Mouse (Mus musculus): ENCODE results near the gene Gm9945. TPM values are rescaled to one million over a fixed set of nuclear protein-coding genes. Genes with fewer than 3 reads are reported as not detected.
A peak's percentile ranks its signal among the peaks of the same experiment; 100 is the strongest.

The Gm9945 gene
- total RNA-seq, 2 experiments from 2014 or later = 2.4 to 2.5 TPM

GRCm38 (mm10) chr11:53521821-53522131 is 41.8 kb downstream of the Gm9945 start:
- no peak for DNase-seq (ENCODE audit: low spot score in 2 of 2)

- DNase-seq (ENCODE audit: low spot score in 2 of 2) = no peak
Observed at GRCm38 (mm10) chr11:53522362-53522761, 42.4 kb downstream of the Gm9945 start.

- no peak for DNase-seq (ENCODE audit: low spot score in 2 of 2)
Observed at GRCm38 (mm10) chr11:53522930-53523329, 43.0 kb downstream of the Gm9945 start.

- no peak for DNase-seq (ENCODE audit: low spot score in 2 of 2)
Observed at GRCm38 (mm10) chr11:53523545-53524405, 43.8 kb downstream of the Gm9945 start.

GRCm38 (mm10) chr11:53524905-53525304 is 44.9 kb downstream of the Gm9945 start:
- DNase-seq (ENCODE audit: low spot score in 2 of 2) = no peak

- no peak for DNase-seq (ENCODE audit: low spot score in 2 of 2)
Observed at GRCm38 (mm10) chr11:53525461-53525860, 45.5 kb downstream of the Gm9945 start.

- no peak for DNase-seq (ENCODE audit: low spot score in 2 of 2)
Observed at GRCm38 (mm10) chr11:53528397-53529252, 48.7 kb downstream of the Gm9945 start.

- peak in 1 of 2 experiments; percentile 56 for DNase-seq (ENCODE audit: low spot score in 2 of 2)
Observed at GRCm38 (mm10) chr11:53529253-53529557, 49.2 kb downstream of the Gm9945 start.

- DNase-seq (ENCODE audit: low spot score in 2 of 2) = no peak
Observed at GRCm38 (mm10) chr11:53530001-53530400, 50.0 kb downstream of the Gm9945 start.

Other genes with a start within 250 kb of the Gm9945 start
- gene Hspa4, start 179.7 kb upstream of the Gm9945 start, total RNA-seq (2021) = 100 to 1,000 TPM; 177 to 192 TPM
- gene Zcchc10, start 155.5 kb upstream of the Gm9945 start, total RNA-seq (2021) = 10 to 100 TPM in 1 of 2 experiments, 1 to 10 TPM in 1; 8.2 to 10.7 TPM
- gene Aff4, start 129.3 kb upstream of the Gm9945 start, total RNA-seq (2021) = 100 to 1,000 TPM; 220 to 224 TPM
- gene Leap2, start 57.0 kb upstream of the Gm9945 start, total RNA-seq (2021) = not detected
- gene Uqcrq, start 49.3 kb upstream of the Gm9945 start, total RNA-seq (2021) = 100 to 1,000 TPM; 539 to 559 TPM
- 1 to 10 TPM in 1 of 2 experiments, under 1 TPM in 1; 0.71 to 1.3 TPM for gene Gdf9, start 49.1 kb upstream of the Gm9945 start, total RNA-seq (2021)
- under 1 TPM in 1 of 2 experiments, not detected in 1; 0.26 TPM for gene Gm10447, start 23.1 kb upstream of the Gm9945 start, total RNA-seq (2021)
- gene Shroom1, start 23.0 kb upstream of the Gm9945 start, total RNA-seq (2021) = 1 to 10 TPM; 4.0 to 4.5 TPM
- not detected for gene Gm9837, start 9.7 kb upstream of the Gm9945 start, total RNA-seq (2021)
- gene Sowaha, start 108 bp downstream of the Gm9945 start, total RNA-seq (2021) = 100 to 1,000 TPM; 106 to 108 TPM
- 100 to 1,000 TPM; 206 to 209 TPM for gene Sept8, start 39.1 kb downstream of the Gm9945 start, total RNA-seq (2021)
- gene Kif3a, start 87.2 kb downstream of the Gm9945 start, total RNA-seq (2021) = 100 to 1,000 TPM; 140 to 149 TPM
- not detected for gene Il4, start 138.5 kb downstream of the Gm9945 start, total RNA-seq (2021)
- gene Il13, start 154.5 kb downstream of the Gm9945 start, total RNA-seq (2021) = not detected
- 10 to 100 TPM in 1 of 2 experiments, 1 to 10 TPM in 1; 9.0 to 10.5 TPM for gene Rad50, start 227.2 kb downstream of the Gm9945 start, total RNA-seq (2021)
- not detected for gene Il5, start 240.6 kb downstream of the Gm9945 start, total RNA-seq (2021)